Mouse (Mus musculus) ES-E14 (cell line): ENCODE measurements around the gene Add3. TPM values are rescaled to one million over a fixed set of nuclear protein-coding genes. Genes with fewer than 3 reads are reported as not detected.

Experiments
- DNase-seq: peaks from one replicate; pipeline ENCODE4 v3.0.0-alpha.2; 2013; ENCODE audit warnings: low read depth, low spot score
- H3K27ac ChIP-seq: 2 replicates; pipeline ENCODE4 v1.5.1; 2012; ENCODE audit warnings: low read depth, mild to moderate bottlenecking, low read length, moderate library complexity, mixed read lengths; ENCODE audit not compliant: poor library complexity, insufficient read depth, severe bottlenecking
- H3K36me3 ChIP-seq: 2 replicates; pipeline ENCODE4 v1.6.1; 2012; ENCODE audit warnings: mild to moderate bottlenecking, low read length, moderate library complexity, mixed read lengths; ENCODE audit not compliant: control insufficient read depth, poor library complexity, insufficient read depth, severe bottlenecking
- H3K4me1 ChIP-seq, 2 experiments: fragments of 150-350 bp in 1 of 2; sonication (generic) in 1 of 2; 2 replicates each; pipeline ENCODE4 v1.6.1; 2012; ENCODE audit warnings: low read length in 2 of 2, mild to moderate bottlenecking in 1 of 2, mixed read lengths in 1 of 2; ENCODE audit not compliant: control insufficient read depth in 2 of 2, insufficient read depth in 2 of 2, poor library complexity in 1 of 2
- H3K4me3 ChIP-seq, 2 experiments: fragments of 150-350 bp in 1 of 2; sonication (generic) in 1 of 2; 2 replicates each; pipeline ENCODE4 v1.5.1; 2012; ENCODE audit warnings: low read length in 2 of 2, low read depth in 1 of 2, mild to moderate bottlenecking in 1 of 2, mixed read lengths in 1 of 2; ENCODE audit not compliant: insufficient read depth in 1 of 2, poor library complexity in 1 of 2, severe bottlenecking in 1 of 2
- H3K9ac ChIP-seq: 2 replicates; pipeline ENCODE4 v1.6.1; 2012; ENCODE audit warnings: low read depth, mild to moderate bottlenecking, low read length, mixed read lengths; ENCODE audit not compliant: poor library complexity, insufficient read depth, severe bottlenecking
- H3K9me3 ChIP-seq: fragments of 150-350 bp; sonication (generic); 2 replicates; pipeline ENCODE4 v1.6.1; 2012; ENCODE audit warnings: low read depth, mild to moderate bottlenecking, low read length; ENCODE audit not compliant: control insufficient read depth, insufficient read depth
- CHD2 ChIP-seq: IDR thresholded peaks from 2 replicates; pipeline ENCODE4 v1.6.1; 2014; ENCODE audit warnings: mild to moderate bottlenecking, low read depth, low read length, inconsistent platforms
- HCFC1 ChIP-seq: IDR thresholded peaks from 2 replicates; pipeline ENCODE4 v1.6.1; 2012; ENCODE audit warnings: low read length, inconsistent platforms, borderline replicate concordance; ENCODE audit not compliant: insufficient read depth
- MAFK ChIP-seq: IDR thresholded peaks from 2 replicates; pipeline ENCODE4 v1.6.1; 2014; ENCODE audit warnings: mild to moderate bottlenecking, low read depth, low read length, inconsistent platforms; ENCODE audit not compliant: insufficient read depth
- ZC3H11A ChIP-seq: IDR thresholded peaks from 2 replicates; pipeline ENCODE4 v1.6.1; 2012; ENCODE audit warnings: low read depth, mild to moderate bottlenecking, inconsistent platforms, low read length, borderline replicate concordance
- ZNF384 ChIP-seq: IDR thresholded peaks from 2 replicates; pipeline ENCODE4 v1.6.1; 2012; ENCODE audit warnings: low read depth, low read length, inconsistent platforms
- in situ Hi-C, 2 experiments: fragments of 600-800 bp; cut with MboI; formaldehyde crosslinking; loops; one replicate each; pipeline ENCODE4 v1.15.1; 2025; ENCODE audit warnings: low sequenced_read_pairs in 2 of 2, inconsistent platforms in 1 of 2; ENCODE audit not compliant: unreplicated experiment in 2 of 2
- total RNA-seq: library from RNA; depleted of rRNA; stranded (reverse); fragments of 300-350 nt; gene quantifications from 2 replicates; pipeline ENCODE4 v1.2.3, GENCODE M21; 2012

The Add3 gene
- total RNA-seq, 1 experiment: 8.5 TPM

- TF ChIP-seq CHD2 (no peak), MAFK (no peak), ZNF384 (no peak), ZC3H11A (no peak), HCFC1 (no peak)
- Histone ChIP-seq H3K36me3 (no peaks in the 10 kb centered on the region), H3K9me3 (no peaks in the 10 kb centered on the region), H3K4me1 (peaks cover 4 to 5% of the 10 kb centered on the region in 2 experiments; a peak in 2 of 4 replicates), H3K4me3 (no peak overlapping the region), H3K27ac (no peak overlapping the region), H3K9ac (no peak overlapping the region)
- in situ Hi-C loops: no loop called here
- no peak for DNase-seq
Observed at GRCm38 (mm10) chr19:53188186-53188585, 47.9 kb downstream of the Add3 start.

- H3K9me3 ChIP-seq: no peaks in the 10 kb centered on the region
- no peak overlapping the region for H3K4me3 ChIP-seq
- no peak for TF ChIP-seq ZC3H11A
- no peak for TF ChIP-seq MAFK
- no peak for TF ChIP-seq ZNF384
- no peak for TF ChIP-seq HCFC1
- TF ChIP-seq CHD2: no peak
- in situ Hi-C loops: no loop called here
- no peak overlapping the region for H3K27ac ChIP-seq
- H3K9ac ChIP-seq: no peak overlapping the region
- peaks cover 4 to 5% of the 10 kb centered on the region in 2 experiments; a peak in 2 of 4 replicates for H3K4me1 ChIP-seq
- DNase-seq: no peak
- H3K36me3 ChIP-seq: no peaks in the 10 kb centered on the region
Observed at GRCm38 (mm10) chr19:53188724-53189220, 48.5 kb downstream of the Add3 start.

- in situ Hi-C loops: no loop called here
Observed at GRCm38 (mm10) chr19:53189736-53190135, 49.5 kb downstream of the Add3 start.

GRCm38 (mm10) chr19:53190232-53190631, 50.0 kb downstream of the Add3 start:
- no peak overlapping the region for H3K9ac ChIP-seq
- no peak for TF ChIP-seq ZC3H11A
- H3K36me3 ChIP-seq: no peaks in the 10 kb centered on the region
- H3K4me1 ChIP-seq: peaks cover 0 to 3% of the 10 kb centered on the region in 2 experiments; a peak in 1 of 4 replicates
- in situ Hi-C loops: no loop called here
- no peak for DNase-seq
- no peak overlapping the region for H3K27ac ChIP-seq
- H3K9me3 ChIP-seq: no peaks in the 10 kb centered on the region
- H3K4me3 ChIP-seq: no peak overlapping the region

More at GRCm38 (mm10) chr19:53189736-53190135, 49.5 kb downstream of the Add3 start:
- no peak overlapping the region for H3K4me3 ChIP-seq
- TF ChIP-seq MAFK (no peak), ZC3H11A (no peak), HCFC1 (no peak), ZNF384 (no peak), CHD2 (no peak)
- no peaks in the 10 kb centered on the region for H3K36me3 ChIP-seq
- no peaks in the 10 kb centered on the region for H3K9me3 ChIP-seq
- peaks cover 3 to 4% of the 10 kb centered on the region in 2 experiments; a peak in 2 of 4 replicates for H3K4me1 ChIP-seq
- no peak overlapping the region for H3K27ac ChIP-seq
- DNase-seq: no peak
- no peak overlapping the region for H3K9ac ChIP-seq
